Mouse (Mus musculus): ENCODE measurements at regions not wholly inside any gene's neighbourhood (a gene's known extent, or its start where the extent isn't known, plus 50 kb on each side); places are given as distances from the start of the nearest gene placed in this dataset.

- H3K4me1 ChIP-seq (ENCODE audit: control insufficient read depth in 1 of 2, insufficient read depth in 2 of 2, low read length in 2 of 2) = no peaks in the 10 kb centered on the region
These were observed 76.4 kb upstream of the Pmepa1 start for GRCm38 (mm10) chr2:173352756-173353139.

GRCm38 (mm10) chr2:173353435-173354241 lies 77.3 kb upstream of the Pmepa1 start:
- Histone ChIP-seq H3K9me3 (replicated peaks; ENCODE audit: insufficient read depth, low read length) (no peaks in the 10 kb centered on the region), H3K4me1 (ENCODE audit: control insufficient read depth in 1 of 2, insufficient read depth in 2 of 2, low read length in 2 of 2) (no peaks in the 10 kb centered on the region), H3K79me2 (ENCODE audit: control insufficient read depth, insufficient read depth, low read length, poor library complexity) (no peaks in the 10 kb centered on the region), H3K27ac (ENCODE audit: control insufficient read depth, low read depth, low read length) (no peak overlapping the region), H3K9ac (ENCODE audit: control insufficient read depth, low read depth, low read length, poor library complexity, severe bottlenecking) (no peak overlapping the region), H3K27me3 (ENCODE audit: control insufficient read depth in 1 of 2, insufficient read depth in 2 of 2, low read length in 2 of 2) (no peaks in the 10 kb centered on the region), H3K4me3 (ENCODE audit: control insufficient read depth in 1 of 2, insufficient read depth in 1 of 2, low read depth in 2 of 2, low read length in 2 of 2) (no peak overlapping the region), H3K36me3 (ENCODE audit: control insufficient read depth in 1 of 2, insufficient read depth in 2 of 2, low read length in 2 of 2) (no peaks in the 10 kb centered on the region)
- no peak for DNase-seq (ENCODE audit: low read depth, low spot score)
- TF ChIP-seq MAFK (IDR thresholded peaks at IDR 0.05; ENCODE audit: borderline replicate concordance, low read depth, low read length) (no peak), POLR2AphosphoS5 (IDR thresholded peaks at IDR 0.05; ENCODE audit: borderline replicate concordance, low read depth, low read length) (no peak), MXI1 (IDR thresholded peaks at IDR 0.05; ENCODE audit: low read depth, low read length) (no peak), GABPA (IDR thresholded peaks at IDR 0.05; ENCODE audit: low read depth, low read length) (no peak), POLR2AphosphoS2 (IDR thresholded peaks at IDR 0.05; ENCODE audit: low read length) (no peak), ZKSCAN1 (IDR thresholded peaks at IDR 0.05; ENCODE audit: low read depth, low read length) (no peak), TBP (IDR thresholded peaks at IDR 0.05; ENCODE audit: low read depth, low read length) (no peak), HCFC1 (IDR thresholded peaks at IDR 0.05; ENCODE audit: low read depth, low read length) (no peak), BHLHE40 (IDR thresholded peaks at IDR 0.05; ENCODE audit: borderline replicate concordance, low read depth, low read length) (no peak), TCF12 (IDR thresholded peaks at IDR 0.05; ENCODE audit: low read depth, low read length) (no peak), CHD1 (IDR thresholded peaks at IDR 0.05; ENCODE audit: low read depth, low read length) (no peak), GATA1 (IDR thresholded peaks at IDR 0.05; ENCODE audit: low read depth, low read length) (no peak)

More at GRCm38 (mm10) chr2:173352756-173353139, 76.4 kb upstream of the Pmepa1 start:
- H3K27ac ChIP-seq (ENCODE audit: control insufficient read depth, low read depth, low read length) = no peak overlapping the region
- no peaks in the 10 kb centered on the region for H3K9me3 ChIP-seq (replicated peaks; ENCODE audit: insufficient read depth, low read length)
- no peak for DNase-seq (ENCODE audit: low read depth, low spot score)
- no peak for TF ChIP-seq ZC3H11A (IDR thresholded peaks at IDR 0.05; ENCODE audit: low read depth, low read length)
- no peak for TF ChIP-seq CHD1 (IDR thresholded peaks at IDR 0.05; ENCODE audit: low read depth, low read length)
- no peak for TF ChIP-seq ZMIZ1 (IDR thresholded peaks at IDR 0.05; ENCODE audit: low read depth, low read length)
- H3K27me3 ChIP-seq (ENCODE audit: control insufficient read depth in 1 of 2, insufficient read depth in 2 of 2, low read length in 2 of 2) = no peaks in the 10 kb centered on the region
- H3K4me3 ChIP-seq (ENCODE audit: control insufficient read depth in 1 of 2, insufficient read depth in 1 of 2, low read depth in 2 of 2, low read length in 2 of 2) = no peak overlapping the region
- H3K79me2 ChIP-seq (ENCODE audit: control insufficient read depth, insufficient read depth, low read length, poor library complexity) = no peaks in the 10 kb centered on the region
- no peaks in the 10 kb centered on the region for H3K36me3 ChIP-seq (ENCODE audit: control insufficient read depth in 1 of 2, insufficient read depth in 2 of 2, low read length in 2 of 2)
- no peak overlapping the region for H3K9ac ChIP-seq (ENCODE audit: control insufficient read depth, low read depth, low read length, poor library complexity, severe bottlenecking)
